Comparison of ENCODE assay signal across 15 mouse cellular contexts in the genomic region with DNA sequence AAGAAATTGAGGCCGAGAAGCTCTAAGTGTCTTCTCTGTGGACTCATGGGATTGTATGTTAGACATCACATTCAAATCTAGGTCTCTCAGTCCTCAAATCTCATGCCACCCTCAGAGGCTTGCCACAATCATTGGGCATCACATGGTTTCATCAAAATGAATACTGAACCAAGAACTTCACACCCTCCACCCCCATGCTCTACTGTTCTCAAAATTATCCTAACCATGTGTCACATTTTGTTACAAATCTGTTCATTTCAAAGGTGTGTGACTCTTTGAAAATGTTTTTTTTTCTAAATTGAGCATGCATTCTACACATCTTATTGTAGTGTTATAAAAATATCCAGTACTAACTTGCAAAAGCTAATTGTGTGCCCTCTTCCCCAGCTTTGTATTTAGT.
DNase-seq lines count a peak whose midpoint lies in the region.
"Had no signal": no experiment of that assay in that cellular context is flagged by ENCODE, and none has a peak within 500 bp of the region (broad histone marks: within the 10 kb centered on the region; RNA-seq: fewer than 3 reads in every experiment).

No protein-coding gene starts in this region.

- intact Hi-C loops in left cerebral cortex, postnatal 4 days (cut with DNase I), result no loop called here

- DNase-seq in left cerebral cortex, adult 9 months (ENCODE audit: low spot score in 2 of 2), result peak; percentile 54 to 67
- DNase-seq in left cerebral cortex, postnatal 4 days, result no peak
- DNase-seq in frontal cortex, postnatal 36 days (ENCODE audit: low spot score in 2 of 2), result peak; percentile 19 to 72
- DNase-seq in layer of hippocampus, adult 9-10 months (ENCODE audit: low spot score), result peak; percentile 24
- DNase-seq in right cerebral cortex, postnatal 25 days, result peak; percentile 18
- DNase-seq in ovary, adult 18-20 months (ENCODE audit: low spot score), result no peak
- no peak for DNase-seq in cerebellum, adult 9-10 months
- DNase-seq: adrenal gland, adult 2 months; cerebellum, adult 11-12 months; cerebellum, postnatal 14 days; forebrain, postnatal 0 days; gastrocnemius, postnatal 10 days; kidney, adult 9 months; kidney, postnatal 25 days; liver had no signal

Comparison
In these comparisons a context has a peak if more than half of its experiments do, and no peak if none do; other contexts are left out.
1. DNase-seq: peak in left cerebral cortex, adult 9 months (2 of 2), frontal cortex, postnatal 36 days (2 of 2), layer of hippocampus, adult 9-10 months (single experiment) and right cerebral cortex, postnatal 25 days (single experiment); none in left cerebral cortex, postnatal 4 days (single experiment), ovary, adult 18-20 months (single experiment) and cerebellum, adult 9-10 months (single experiment).